Mouse (Mus musculus) bone marrow, adult 2 months (tissue): ENCODE measurements around the gene Nprl2.

Source experiments
- CTCF ChIP-seq: fragments of 200-500 bp; IDR thresholded peaks from 2 replicates; pipeline ENCODE4 v1.5.1; 2011; ENCODE audit warnings: low read length, control low read depth; ENCODE audit not compliant: control insufficient read depth, insufficient read depth
- POLR2A ChIP-seq: fragments of 200-500 bp; IDR thresholded peaks from 2 replicates; pipeline ENCODE4 v1.6.1; 2011; ENCODE audit warnings: low read depth, mild to moderate bottlenecking, control low read depth, low read length, borderline replicate concordance; ENCODE audit not compliant: control insufficient read depth

DNA sequence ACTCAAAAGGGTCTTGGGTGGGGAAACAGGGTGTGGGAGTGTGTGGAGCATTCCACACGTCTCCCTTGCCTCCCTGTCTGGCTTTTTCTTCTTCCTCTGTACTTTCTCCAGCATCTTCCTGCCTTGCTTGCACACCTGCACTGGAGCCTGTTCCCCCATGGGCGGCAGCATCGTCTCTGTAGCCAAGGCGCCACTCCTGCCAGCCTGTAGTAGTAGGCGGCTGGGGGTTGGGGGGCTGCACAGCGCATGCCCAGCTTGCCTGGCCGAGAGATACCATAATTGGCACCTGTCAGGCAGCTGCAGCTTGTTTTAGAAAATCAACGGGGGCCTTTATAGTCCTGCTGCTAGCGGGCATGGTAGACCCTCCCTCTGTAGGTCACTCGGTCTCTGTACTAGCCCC lies 33.8 kb upstream of the Nprl2 start:
- TF ChIP-seq POLR2A (no peak), CTCF (no peak)
